Mouse (Mus musculus) liver, embryonic 16.5 days (tissue): ENCODE results near the gene Bmf. TPM values are rescaled to one million over a fixed set of nuclear protein-coding genes. Genes with fewer than 3 reads are reported as not detected.

Experiments
- ATAC-seq: fragments of 200-750 bp; cut with Nextera tagmentation; 2 replicates; pipeline ENCODE4 v1.8.0; 2017; ENCODE audit warnings: low read depth, mild to moderate bottlenecking, moderate number of reproducible peaks, moderate library complexity
- H3K27ac ChIP-seq: fragments of 300-500 bp; sonication (generic); 2 replicates; pipeline ENCODE4 v1.5.1; 2014; ENCODE audit warnings: mild to moderate bottlenecking, low read length
- H3K27me3 ChIP-seq: fragments of 300-500 bp; sonication (generic); 2 replicates; pipeline ENCODE4 v1.6.1; 2014; ENCODE audit warnings: low read depth, low read length, mixed read lengths; ENCODE audit not compliant: control insufficient read depth, insufficient read depth
- H3K36me3 ChIP-seq: fragments of 300-500 bp; sonication (generic); 2 replicates; pipeline ENCODE4 v1.6.1; 2014; ENCODE audit warnings: mild to moderate bottlenecking; ENCODE audit not compliant: control insufficient read depth, insufficient read depth
- H3K4me1 ChIP-seq: fragments of 300-500 bp; sonication (generic); 2 replicates; pipeline ENCODE4 v1.6.1; 2014; ENCODE audit warnings: low read depth, low read length, mixed read lengths; ENCODE audit not compliant: control insufficient read depth
- H3K4me2 ChIP-seq: fragments of 300-500 bp; sonication (generic); 2 replicates; pipeline ENCODE4 v1.6.1; 2014; ENCODE audit warnings: low read depth, low read length, mixed read lengths
- H3K4me3 ChIP-seq: fragments of 300-500 bp; sonication (generic); 2 replicates; pipeline ENCODE4 v1.5.1; 2014; ENCODE audit warnings: low read depth, mild to moderate bottlenecking, low read length
- H3K9ac ChIP-seq: fragments of 300-500 bp; sonication (generic); 2 replicates; pipeline ENCODE4 v1.6.1; 2014; ENCODE audit warnings: low read depth, low read length
- H3K9me3 ChIP-seq: fragments of 300-500 bp; sonication (generic); replicated peaks from 2 replicates; pipeline ENCODE4 v1.6.1; 2016; ENCODE audit warnings: low read length; ENCODE audit not compliant: control insufficient read depth
- WGBS: fragments of 180-500 bp; shearing (Covaris S2); extraction: QIAGEN DNeasy Blood & Tissue Kit; methylation state at CpG from one replicate; pipeline ENCODE4 v1.1.7; 2014; ENCODE audit not compliant: insufficient replicate concordance; 5-methylcytosine and 5-hydroxymethylcytosine counted together
- polyA plus RNA-seq: library from polyadenylated mRNA; unstranded; fragments of >200 nt; fragmentation: Nextera tagmentation; extraction: Ambion mirVana; gene quantifications from 2 replicates; pipeline ENCODE4 v1.2.1, GENCODE M21; 2015

Bmf gene
- polyA plus RNA-seq, 1 experiment from 2014 or later, result 0.59 TPM

DNA sequence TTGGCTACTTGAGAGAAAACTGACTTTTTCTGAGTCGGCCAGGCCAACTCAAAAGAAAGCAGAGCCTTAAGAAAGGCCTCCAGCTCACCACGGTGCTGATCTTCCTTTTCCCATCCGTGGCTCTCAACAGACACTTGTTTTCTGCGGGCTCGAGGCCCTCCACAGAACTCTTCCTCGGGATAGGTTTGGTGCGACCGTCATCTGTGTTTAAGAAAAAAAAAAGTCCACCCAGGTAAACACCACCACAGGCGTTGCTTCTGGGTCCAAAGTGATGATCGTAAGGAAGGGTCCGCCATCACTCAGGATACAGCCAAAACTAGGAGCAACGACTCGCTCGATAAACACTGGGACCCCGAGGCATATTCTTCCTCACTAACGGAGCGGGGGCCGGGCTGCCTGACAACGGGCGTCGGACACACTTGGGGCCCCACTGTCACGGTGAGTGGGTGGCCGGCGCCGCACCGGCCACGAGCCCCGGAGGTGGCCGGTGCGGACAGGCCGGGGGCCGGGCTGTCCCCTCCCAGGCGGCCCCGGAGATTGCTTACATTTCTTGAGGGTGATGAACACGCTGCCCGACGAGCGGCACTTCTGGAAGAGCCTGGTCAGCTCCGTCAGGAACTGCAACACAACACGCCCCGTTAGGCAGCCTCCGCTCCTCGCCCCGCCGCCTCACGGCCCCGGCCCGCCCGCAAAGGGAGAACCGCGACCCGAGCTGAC, 70.5 kb downstream of the Bmf start:
- 1% methylated on average over 52 of the region's 52 CpGs for WGBS
- peak; percentile 37 for ATAC-seq

More for the DNA sequence above, 70.5 kb downstream of the Bmf start:
- Histone ChIP-seq H3K4me2 (peak overlapping the region; percentile 89), H3K27me3 (no peaks in the 10 kb centered on the region), H3K36me3 (peaks cover 25% of the 10 kb centered on the region), H3K9me3 (no peaks in the 10 kb centered on the region), H3K9ac (peak overlapping the region; percentile 97), H3K4me3 (peak overlapping the region; percentile 96), H3K27ac (peak overlapping the region; percentile 93), H3K4me1 (peaks cover 23% of the 10 kb centered on the region)

Other genes starting within 250 kb of the Bmf start
- gene Gpr176, start 176.3 kb downstream of the Bmf start, polyA plus RNA-seq, result 0.09 and 0.11 TPM in 2 replicates
- gene Eif2ak4, start 161.1 kb downstream of the Bmf start, polyA plus RNA-seq, result 4.6 and 5.1 TPM in 2 replicates
- gene Srp14, start 70.0 kb downstream of the Bmf start, polyA plus RNA-seq, result 85.3 and 92.3 TPM in 2 replicates
- gene Bub1b, start 48.5 kb upstream of the Bmf start, polyA plus RNA-seq, result 40.6 and 42.3 TPM in 2 replicates
- gene Pak6, start 113.6 kb upstream of the Bmf start, polyA plus RNA-seq, result 0.14 and 0.30 TPM in 2 replicates
- gene Ankrd63, start 154.3 kb upstream of the Bmf start, polyA plus RNA-seq, result 0.02 and 0.06 TPM in 2 replicates
- gene Plcb2, start 178.8 kb upstream of the Bmf start, polyA plus RNA-seq, result 2.3 and 3.0 TPM in 2 replicates
- gene Inafm2, start 196.1 kb upstream of the Bmf start, polyA plus RNA-seq, result 12.0 and 12.1 TPM in 2 replicates
- gene Ccdc9b, start 213.0 kb upstream of the Bmf start, polyA plus RNA-seq, result 0.26 and 0.37 TPM in 2 replicates
- gene Phgr1, start 223.1 kb upstream of the Bmf start, polyA plus RNA-seq, result 0.85 TPM in 1 of 2 replicates, not detected in the other
- gene Disp2, start 230.0 kb upstream of the Bmf start, polyA plus RNA-seq, result 0.19 TPM in 2 replicates